Mouse (Mus musculus) C2C12 (cell line): Measurements from ENCODE around the gene Il1r2. TPM values are rescaled to one million over a fixed set of nuclear protein-coding genes. Genes with fewer than 3 reads are reported as not detected.

Source experiments
- H3K27me3 ChIP-seq: one replicate; pipeline ENCODE4 v1.6.1; 2011; ENCODE audit not compliant: control insufficient read depth, insufficient read depth, insufficient read length
- H3K36me3 ChIP-seq: one replicate; pipeline ENCODE4 v1.6.1; 2011; ENCODE audit not compliant: control insufficient read depth, insufficient read depth
- H3K4me3 ChIP-seq: one replicate; pipeline ENCODE4 v1.5.1; 2011; ENCODE audit warnings: mild to moderate bottlenecking, control low read depth; ENCODE audit not compliant: poor library complexity, insufficient read depth, severe bottlenecking
- H3K79me2 ChIP-seq: one replicate; pipeline ENCODE4 v1.6.1; 2011; ENCODE audit not compliant: control insufficient read depth, insufficient read depth
- H3K79me3 ChIP-seq: one replicate; pipeline ENCODE4 v1.6.1; 2011; ENCODE audit warnings: low read depth, control low read depth
- H3ac ChIP-seq: one replicate; pipeline ENCODE3; 2011; ENCODE audit warnings: low read depth; ENCODE audit not compliant: control insufficient read depth, insufficient read length
- CEBPB ChIP-seq: IDR thresholded peaks from one replicate; pipeline ENCODE4 v1.6.1; 2011; ENCODE audit warnings: low read depth, mild to moderate bottlenecking, control low read depth, moderate library complexity
- CTCF ChIP-seq: IDR thresholded peaks from one replicate; pipeline ENCODE4 v1.5.1; 2011; ENCODE audit not compliant: control insufficient read depth, insufficient read depth, insufficient read length
- FOSL1 ChIP-seq: IDR thresholded peaks from one replicate; pipeline ENCODE4 v1.8.0; 2011; ENCODE audit warnings: mild to moderate bottlenecking, low read length; ENCODE audit not compliant: poor library complexity, insufficient read depth, severe bottlenecking
- MAX ChIP-seq: IDR thresholded peaks from one replicate; pipeline ENCODE4 v1.6.1; 2011; ENCODE audit warnings: mild to moderate bottlenecking, control low read depth
- MYOD1 ChIP-seq: IDR thresholded peaks from one replicate; pipeline ENCODE4 v1.6.1; 2011; ENCODE audit warnings: low read depth; ENCODE audit not compliant: control insufficient read depth, insufficient read length
- MYOG ChIP-seq: IDR thresholded peaks from one replicate; pipeline ENCODE4 v1.6.1; 2011; ENCODE audit not compliant: control insufficient read depth, insufficient read length; ENCODE audit errors: extremely low read depth
- USF1 ChIP-seq: IDR thresholded peaks from one replicate; pipeline ENCODE4 v1.6.1; 2011; ENCODE audit warnings: low read depth, mild to moderate bottlenecking, control low read depth, moderate library complexity
- polyA plus RNA-seq: library from polyadenylated mRNA; unstranded; fragments of >200 nt; fragmentation: generic; extraction: Trizol; gene quantifications from one replicate; pipeline ENCODE4 v1.2.1, GENCODE M21; 2012; ENCODE audit warnings: missing spikeins

The Il1r2 gene
- polyA plus RNA-seq, 1 experiment: 0.05 TPM

GRCm38 (mm10) chr1:40037831-40038230 lies 36.0 kb upstream of the Il1r2 start:
- Histone ChIP-seq H3ac (no peak overlapping the region), H3K79me2 (no peaks in the 10 kb centered on the region), H3K27me3 (no peaks in the 10 kb centered on the region), H3K79me3 (no peaks in the 10 kb centered on the region), H3K36me3 (no peaks in the 10 kb centered on the region), H3K4me3 (no peak overlapping the region)
- no peak for TF ChIP-seq USF1
- TF ChIP-seq MYOD1: no peak
- TF ChIP-seq MYOG: no peak
- TF ChIP-seq FOSL1: no peak
- TF ChIP-seq CTCF: no peak
- no peak for TF ChIP-seq CEBPB
- TF ChIP-seq MAX: no peak

DNA sequence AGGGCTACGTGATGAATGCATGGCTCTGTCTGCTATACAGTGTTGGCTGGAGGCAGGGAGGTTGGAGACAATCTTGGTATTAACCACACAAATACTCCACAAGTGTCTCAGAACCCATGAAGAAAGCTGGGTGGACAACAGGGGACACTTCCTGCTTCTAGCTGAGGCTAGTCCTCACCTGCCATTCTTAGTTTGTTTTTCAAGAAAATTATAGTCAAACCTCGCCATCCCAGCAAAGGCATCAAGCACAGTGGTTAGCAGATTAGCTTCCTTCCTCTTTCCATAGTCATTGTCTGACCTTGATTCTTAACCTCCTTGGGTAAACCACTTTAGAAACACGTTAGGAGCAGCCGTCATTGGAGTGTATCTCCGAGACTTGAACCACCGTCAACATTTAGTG lies 28.2 kb upstream of the Il1r2 start:
- no peaks in the 10 kb centered on the region for H3K79me3 ChIP-seq
- H3K27me3 ChIP-seq: no peaks in the 10 kb centered on the region
- no peak overlapping the region for H3ac ChIP-seq
- no peak overlapping the region for H3K4me3 ChIP-seq
- no peaks in the 10 kb centered on the region for H3K36me3 ChIP-seq
- H3K79me2 ChIP-seq: no peaks in the 10 kb centered on the region
- TF ChIP-seq MAX: no peak
- TF ChIP-seq MYOD1: no peak
- no peak for TF ChIP-seq CEBPB
- TF ChIP-seq CTCF: no peak
- no peak for TF ChIP-seq USF1
- no peak for TF ChIP-seq MYOG
- TF ChIP-seq FOSL1: no peak

DNA sequence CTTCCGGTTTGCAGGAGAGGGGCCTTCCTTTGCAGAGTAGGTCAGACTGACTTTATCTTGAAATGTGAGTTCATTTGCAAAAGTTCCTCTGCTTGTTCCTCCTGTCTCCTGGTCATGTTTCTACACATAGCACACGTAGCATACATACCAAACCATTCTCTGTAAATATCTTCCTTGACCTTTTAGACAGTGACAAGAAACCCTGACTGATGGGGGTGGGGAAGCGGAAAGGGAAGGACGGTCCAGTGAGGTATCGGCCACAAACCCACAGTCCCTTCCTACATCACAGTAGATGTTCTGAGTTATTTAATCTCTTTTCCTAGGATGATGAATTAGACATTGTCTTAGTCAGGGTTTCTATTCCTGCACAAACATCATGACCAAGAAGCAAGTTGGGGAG lies 27.3 kb upstream of the Il1r2 start:
- H3K79me3 ChIP-seq: no peaks in the 10 kb centered on the region
- no peak for TF ChIP-seq USF1
- TF ChIP-seq FOSL1: no peak
- no peak for TF ChIP-seq MYOG
- no peak for TF ChIP-seq CTCF
- TF ChIP-seq MYOD1: no peak
- no peak for TF ChIP-seq CEBPB
- no peak for TF ChIP-seq MAX

DNA sequence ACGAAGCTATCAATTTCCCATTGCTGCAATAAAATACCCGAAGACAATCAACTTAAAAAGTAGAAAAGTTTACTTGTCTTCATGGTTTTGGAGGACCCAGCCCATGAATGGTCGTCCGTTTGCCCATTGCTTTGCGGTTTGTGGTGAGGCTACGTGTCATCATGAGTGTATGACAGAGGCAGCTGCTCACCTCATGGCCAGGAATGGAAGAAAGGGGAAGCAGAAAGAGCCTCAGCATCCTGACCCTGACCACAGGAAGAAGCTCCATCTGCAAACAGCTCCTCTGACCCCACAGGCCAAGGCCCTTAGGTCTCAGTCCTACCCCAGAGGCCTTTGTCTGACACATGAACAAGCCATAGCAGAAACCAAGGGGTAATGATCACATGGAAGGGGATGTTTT lies 22.7 kb upstream of the Il1r2 start:
- H3K79me3 ChIP-seq: no peaks in the 10 kb centered on the region
- H3ac ChIP-seq: no peak overlapping the region
- no peaks in the 10 kb centered on the region for H3K27me3 ChIP-seq
- TF ChIP-seq CTCF: no peak
- peak; percentile 65 for TF ChIP-seq MYOD1
- no peak for TF ChIP-seq CEBPB
- TF ChIP-seq USF1: no peak
- no peak for TF ChIP-seq MAX
- no peak for TF ChIP-seq FOSL1
- H3K79me2 ChIP-seq: no peaks in the 10 kb centered on the region
- no peaks in the 10 kb centered on the region for H3K36me3 ChIP-seq
- H3K4me3 ChIP-seq: no peak overlapping the region

More for the DNA sequence above, 27.3 kb upstream of the Il1r2 start:
- H3K27me3 ChIP-seq: no peaks in the 10 kb centered on the region
- H3K4me3 ChIP-seq: no peak overlapping the region
- H3K36me3 ChIP-seq: no peaks in the 10 kb centered on the region
- no peaks in the 10 kb centered on the region for H3K79me2 ChIP-seq
- H3ac ChIP-seq: no peak overlapping the region

- TF ChIP-seq CEBPB (no peak), USF1 (no peak), MYOG (no peak), CTCF (no peak), FOSL1 (no peak), MAX (no peak), MYOD1 (no peak)
- H3ac ChIP-seq: no peak overlapping the region
- no peak overlapping the region for H3K4me3 ChIP-seq
- no peaks in the 10 kb centered on the region for H3K36me3 ChIP-seq
- no peaks in the 10 kb centered on the region for H3K79me2 ChIP-seq
- no peaks in the 10 kb centered on the region for H3K79me3 ChIP-seq
- H3K27me3 ChIP-seq: no peaks in the 10 kb centered on the region
Observed at GRCm38 (mm10) chr1:40052156-40052555, 21.7 kb upstream of the Il1r2 start.

DNA sequence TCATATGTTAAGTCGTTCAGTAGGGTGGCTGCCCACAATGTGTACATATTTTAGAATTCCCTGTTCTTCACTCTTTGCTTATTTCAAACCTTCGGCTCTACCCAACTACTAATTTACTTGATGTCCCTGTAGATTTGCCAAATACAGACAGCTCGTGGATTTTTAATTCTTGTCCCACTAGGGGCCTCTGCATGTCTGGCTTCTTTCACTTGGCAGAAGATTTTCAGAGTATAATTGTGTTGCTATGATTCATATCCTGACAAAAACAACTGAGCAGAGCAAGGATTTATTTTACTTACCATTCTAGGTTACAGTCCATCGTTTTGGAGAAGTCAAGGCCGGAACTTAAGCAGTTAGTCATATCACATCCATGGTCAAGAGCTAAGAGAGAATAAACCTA lies 20.8 kb upstream of the Il1r2 start:
- TF ChIP-seq MYOD1: no peak
- no peak for TF ChIP-seq CEBPB
- no peak for TF ChIP-seq MYOG
- TF ChIP-seq MAX: no peak
- TF ChIP-seq FOSL1: no peak
- TF ChIP-seq USF1: no peak
- no peak for TF ChIP-seq CTCF
- Histone ChIP-seq H3ac (no peak overlapping the region), H3K4me3 (no peak overlapping the region), H3K36me3 (no peaks in the 10 kb centered on the region), H3K79me2 (no peaks in the 10 kb centered on the region), H3K79me3 (no peaks in the 10 kb centered on the region), H3K27me3 (no peaks in the 10 kb centered on the region)
